Mouse (Mus musculus) ovary, adult 18-20 months (tissue): ENCODE results near the gene Garnl3.
"Not testable (repeated sequence)": the region's sequence is repeated elsewhere in the genome, so short reads cannot be mapped to it uniquely, and the experiment has no call there.

ENCODE experiments used
- DNase-seq: peaks from one replicate; pipeline ENCODE4 v3.0.0; 2022; ENCODE audit warnings: low spot score, mixed read lengths

The Garnl3 gene

GRCm38 (mm10) chr2:33154751-33155372 lies 23.4 kb upstream of the Garnl3 start:
- DNase-seq: no peak

DNA sequence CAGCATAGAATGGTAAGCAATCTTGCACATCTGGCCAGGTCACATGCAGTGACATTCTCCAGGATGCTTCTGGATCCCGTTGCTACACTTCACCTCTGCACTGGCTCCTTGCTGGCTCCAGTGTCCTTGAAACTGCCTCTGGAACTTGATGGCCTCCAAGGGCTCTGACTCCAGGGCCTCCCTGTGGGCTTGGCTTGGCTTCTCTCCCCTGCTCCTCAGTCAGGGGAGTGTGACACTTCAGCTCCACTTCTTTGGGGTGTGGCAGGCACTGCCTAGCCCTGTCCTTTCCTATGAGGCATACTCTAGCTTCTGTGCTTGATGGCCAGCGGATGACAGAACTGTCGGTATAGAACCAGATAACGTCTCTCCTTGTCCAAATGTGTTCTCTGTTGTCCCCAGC lies 15.5 kb upstream of the Garnl3 start:
- DNase-seq: no peak

- DNase-seq: no peak
Observed at GRCm38 (mm10) chr2:33143292-33143691, 11.8 kb upstream of the Garnl3 start.

DNA sequence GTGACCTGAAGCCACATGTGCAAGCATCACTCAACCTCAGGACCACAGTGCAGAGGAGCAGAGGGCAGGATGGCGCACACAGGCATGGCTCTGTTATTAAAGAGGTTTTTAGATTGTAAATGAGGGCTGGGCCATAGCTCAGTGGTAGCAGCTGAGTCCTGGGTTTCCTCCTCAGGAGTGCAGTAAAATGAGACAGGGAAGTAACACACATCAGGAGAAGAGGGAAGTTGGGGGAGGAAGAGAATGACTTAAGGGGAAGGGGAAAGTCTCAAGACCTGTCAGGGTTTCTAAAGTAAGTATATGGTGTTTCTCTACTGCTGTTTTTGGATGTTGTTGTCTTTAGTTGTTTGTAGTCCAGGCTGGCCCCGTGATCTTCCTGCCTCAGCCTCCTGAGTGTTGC lies 7.0 kb upstream of the Garnl3 start:
- no peak for DNase-seq

- DNase-seq: no peak
Observed at GRCm38 (mm10) chr2:33137731-33138130, 6.3 kb upstream of the Garnl3 start.

DNA sequence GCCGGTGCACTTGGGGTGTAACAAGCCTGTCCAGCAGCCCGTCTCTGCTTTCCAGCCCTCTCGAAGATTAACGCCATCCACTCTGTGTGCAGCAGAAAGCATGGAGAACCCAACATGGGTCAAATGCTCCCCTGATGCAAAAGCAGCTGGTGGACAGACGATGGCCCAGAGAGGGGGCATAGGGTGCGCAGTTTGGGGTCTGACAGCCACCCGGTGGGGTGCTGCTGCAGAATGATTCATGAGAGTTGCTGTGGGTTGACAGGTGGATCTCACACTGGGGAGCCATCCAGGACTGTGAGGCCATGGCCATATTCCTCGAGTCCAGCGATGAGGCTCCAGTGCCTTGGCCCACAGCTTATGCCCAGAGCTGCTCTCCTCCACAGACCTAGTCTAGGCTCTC lies 5.8 kb upstream of the Garnl3 start:
- no peak for DNase-seq

DNA sequence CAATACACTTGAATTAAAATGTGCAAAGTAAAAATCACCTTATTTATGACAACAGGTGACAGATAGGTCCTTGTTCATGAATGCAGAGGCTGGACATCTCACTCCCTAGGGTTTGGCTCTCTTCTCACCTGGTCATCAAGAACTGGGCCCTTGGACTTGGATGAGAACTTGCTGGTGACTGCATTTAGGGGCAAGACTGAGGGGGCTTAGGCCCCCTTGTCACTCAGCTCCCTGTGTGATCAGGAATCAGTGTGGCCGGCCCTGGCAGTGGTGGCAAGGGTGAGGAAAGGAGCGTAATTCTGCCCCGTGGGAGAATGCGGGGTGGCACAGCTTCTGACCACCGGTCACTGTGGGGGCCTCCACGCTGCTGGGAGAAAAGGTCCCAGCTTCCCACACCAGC lies 4.9 kb upstream of the Garnl3 start:
- no peak for DNase-seq

GRCm38 (mm10) chr2:33134766-33135490 lies 3.5 kb upstream of the Garnl3 start:
- no peak for DNase-seq

- no peak for DNase-seq
Observed at GRCm38 (mm10) chr2:33132306-33132705, 852 bp upstream of the Garnl3 start.

DNA sequence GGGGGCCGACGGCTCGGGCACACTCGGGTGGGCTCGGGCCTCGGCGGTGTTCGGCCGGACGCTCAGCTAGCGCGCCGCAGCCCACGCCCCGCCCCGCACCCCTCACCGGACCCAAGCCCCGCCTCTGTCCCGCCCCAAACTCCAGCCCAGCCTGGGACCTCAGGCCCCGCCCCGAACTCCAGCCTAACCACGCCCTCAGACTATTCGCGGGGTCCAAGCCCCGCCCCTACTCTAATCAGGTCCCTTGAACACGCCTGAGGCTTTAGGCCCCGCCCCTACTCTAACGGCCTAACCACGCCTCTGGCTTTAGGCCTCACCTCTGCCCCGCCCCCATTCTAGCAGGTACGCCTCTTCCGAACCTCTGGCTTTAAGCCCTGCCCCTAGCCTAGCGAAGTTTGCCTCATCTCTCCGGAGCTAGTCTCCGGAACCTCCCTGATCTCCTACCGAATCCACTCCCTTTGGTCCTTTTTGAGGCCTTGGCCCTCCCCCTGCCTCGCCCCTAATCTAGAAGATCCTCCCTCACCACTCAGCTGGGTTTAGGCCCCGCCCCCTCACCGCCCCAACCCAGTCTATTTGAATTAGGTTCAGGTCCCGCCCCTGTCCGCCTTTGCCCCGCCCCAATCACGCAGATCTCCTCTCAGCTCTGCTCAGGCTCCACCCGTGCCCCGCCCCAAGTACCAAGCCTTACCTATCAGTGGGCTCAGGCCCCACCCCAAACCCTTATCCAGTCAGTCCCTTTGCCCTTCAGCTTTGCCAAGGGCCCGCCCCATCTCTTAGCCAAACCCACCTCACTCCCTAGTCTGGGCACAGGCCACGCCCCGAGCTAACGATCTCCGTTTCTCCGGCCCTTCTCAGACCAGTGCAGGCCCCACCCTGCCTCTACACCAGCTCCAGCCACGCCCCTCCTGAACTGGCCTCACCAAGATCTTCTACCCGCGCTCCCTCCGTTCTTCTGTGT lies 649 bp downstream of the Garnl3 start:
- peak; percentile 100 for DNase-seq

DNA sequence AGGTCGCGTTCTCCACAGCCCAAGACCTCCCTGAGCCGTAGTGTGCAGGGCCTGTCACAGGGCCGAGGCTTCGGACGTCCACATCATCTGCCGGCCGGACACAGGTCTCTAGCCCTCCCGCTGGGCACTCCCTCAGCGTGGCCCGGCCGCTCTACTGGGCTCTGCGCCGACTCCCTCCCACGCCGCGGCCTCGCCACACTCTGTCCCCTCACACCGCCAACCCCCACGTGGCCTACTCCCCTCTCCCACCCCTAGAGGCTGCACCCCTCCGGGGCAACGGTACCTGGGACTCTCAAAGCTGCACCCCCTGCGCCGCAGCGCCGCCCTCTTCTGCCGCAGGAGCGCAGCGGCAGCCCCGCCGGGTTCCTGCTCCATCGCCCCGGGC lies 1.3 kb downstream of the Garnl3 start:
- DNase-seq: no peak

- no peak for DNase-seq
Observed at GRCm38 (mm10) chr2:33129696-33130095, 1.8 kb downstream of the Garnl3 start.

GRCm38 (mm10) chr2:33129005-33129404 lies 2.4 kb downstream of the Garnl3 start:
- no peak for DNase-seq

DNA sequence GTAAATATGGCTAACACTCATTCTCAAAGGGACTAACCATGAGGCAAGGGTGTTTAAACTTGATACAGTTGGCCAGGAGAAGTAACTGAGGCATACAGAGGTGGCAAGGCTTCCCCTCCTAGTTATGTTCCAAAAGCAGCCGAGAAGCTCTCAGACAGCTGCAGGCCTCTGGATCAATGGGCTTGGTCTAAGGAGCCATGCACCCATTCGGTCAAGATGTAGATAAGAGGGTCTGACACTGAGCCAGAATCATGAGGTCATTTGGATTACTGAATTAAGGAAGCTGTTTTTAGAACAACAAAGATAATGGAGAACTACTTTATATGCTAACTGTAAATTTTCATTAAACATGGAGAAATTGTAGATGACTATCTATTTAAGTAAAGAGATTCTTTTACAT lies 4.2 kb downstream of the Garnl3 start:
- DNase-seq: no peak

- no peak for DNase-seq
Observed at GRCm38 (mm10) chr2:33122856-33123255, 8.6 kb downstream of the Garnl3 start.

DNA sequence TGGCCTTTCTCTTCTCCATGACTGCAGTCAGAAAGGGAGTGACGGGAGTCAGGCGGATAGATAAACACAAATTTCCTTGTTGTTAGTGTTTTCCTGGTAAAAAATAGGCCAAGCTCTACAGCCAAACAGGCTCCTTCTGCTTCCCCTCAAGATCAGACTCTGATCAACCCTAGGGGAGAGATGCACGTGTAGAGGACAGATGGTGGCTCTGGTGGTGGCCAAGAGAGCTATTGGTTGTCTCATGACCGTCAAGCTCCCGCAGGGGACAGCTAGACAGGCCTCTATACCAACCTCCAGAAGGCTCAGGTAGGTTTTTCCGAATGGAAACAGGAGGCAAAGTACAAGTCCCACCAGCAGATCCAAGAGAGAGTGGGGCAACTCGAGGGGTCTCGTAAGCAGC lies 30.9 kb downstream of the Garnl3 start:
- DNase-seq: no peak

DNA sequence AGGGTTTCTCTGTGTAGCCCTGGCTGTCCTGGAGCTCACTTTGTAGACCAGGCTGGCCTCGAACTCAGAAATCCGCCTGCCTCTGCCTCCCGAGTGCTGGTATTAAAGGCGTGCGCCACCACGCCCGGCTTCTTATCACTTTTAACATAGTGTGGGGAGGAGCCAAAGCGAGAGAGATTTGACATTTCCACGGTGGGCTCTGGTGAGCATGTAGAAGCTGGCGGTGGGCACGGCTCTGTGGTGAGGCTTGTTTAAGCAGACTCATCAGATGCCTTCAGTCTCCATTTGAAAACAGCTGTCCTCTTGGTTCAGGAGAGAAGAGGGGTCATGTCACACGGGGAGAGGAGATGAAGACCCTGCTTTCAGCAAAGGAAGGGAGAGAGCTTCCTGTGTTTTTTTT lies 34.1 kb downstream of the Garnl3 start:
- not testable (repeated sequence) for DNase-seq

DNA sequence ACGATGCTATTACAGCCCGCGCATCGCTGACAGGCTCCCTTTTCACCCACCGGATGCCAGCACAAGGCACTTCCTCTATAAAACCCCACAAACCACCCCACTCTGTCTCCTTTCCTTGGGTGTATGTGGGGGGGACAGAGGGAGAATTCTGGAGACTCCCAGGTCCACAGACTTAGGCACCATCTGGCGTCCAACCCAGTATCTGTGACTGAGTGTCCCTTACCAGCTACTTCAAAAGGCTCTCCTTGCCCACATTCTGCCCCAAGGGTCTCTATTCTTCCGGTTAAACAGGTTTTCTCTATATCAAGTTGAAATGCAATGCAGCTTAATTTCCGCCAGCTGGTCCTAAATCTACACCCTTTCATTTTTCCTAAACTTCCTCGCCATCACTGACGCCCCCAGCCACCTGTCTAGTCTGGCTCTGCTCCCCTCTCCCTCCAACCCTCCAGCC lies 36.2 kb downstream of the Garnl3 start:
- DNase-seq: no peak

DNA sequence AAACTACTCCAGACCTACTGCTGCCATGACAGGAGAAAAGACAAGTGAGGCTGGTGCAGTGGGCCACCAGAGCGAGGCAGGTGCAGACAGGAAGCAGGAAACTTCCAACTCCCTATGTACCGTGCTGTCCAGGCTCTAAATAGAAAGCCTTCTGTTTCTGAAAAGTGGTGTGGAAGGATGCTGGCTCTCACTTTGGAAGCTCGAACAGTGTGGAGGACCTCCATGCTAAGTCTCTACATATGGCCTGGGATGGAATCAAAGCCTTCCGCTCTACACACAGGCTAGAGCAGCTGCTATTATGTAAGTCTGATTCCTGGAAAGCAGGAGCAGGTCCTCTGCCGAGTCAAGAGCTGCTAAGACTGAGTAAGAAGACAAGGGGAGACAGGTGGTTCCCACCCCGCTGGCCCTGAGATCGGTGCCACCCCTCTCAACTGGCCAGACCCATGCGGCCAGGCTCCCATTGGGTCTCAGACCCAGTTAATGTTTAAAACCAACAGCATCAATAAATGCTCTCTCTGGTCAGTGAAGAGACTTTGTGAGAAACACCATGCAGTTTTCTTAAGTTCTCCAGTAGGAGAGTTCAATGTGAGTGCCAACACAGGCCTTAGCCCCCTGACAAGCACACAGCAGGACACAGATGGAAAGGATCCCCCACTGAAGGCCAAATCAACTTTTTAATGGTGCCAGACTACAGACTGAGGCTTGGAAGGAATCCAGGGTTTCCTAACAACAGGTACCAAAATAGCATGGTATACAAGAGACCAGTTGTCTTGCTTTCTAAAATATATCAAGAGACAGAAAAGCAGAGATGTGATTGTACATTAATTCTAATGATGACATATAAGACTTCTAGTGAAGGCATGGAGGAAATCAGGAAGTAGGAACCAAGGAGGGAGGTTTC lies 40.6 kb downstream of the Garnl3 start:
- DNase-seq: no peak

- not testable (repeated sequence) for DNase-seq
Observed at GRCm38 (mm10) chr2:33090033-33090400, 41.4 kb downstream of the Garnl3 start.

DNA sequence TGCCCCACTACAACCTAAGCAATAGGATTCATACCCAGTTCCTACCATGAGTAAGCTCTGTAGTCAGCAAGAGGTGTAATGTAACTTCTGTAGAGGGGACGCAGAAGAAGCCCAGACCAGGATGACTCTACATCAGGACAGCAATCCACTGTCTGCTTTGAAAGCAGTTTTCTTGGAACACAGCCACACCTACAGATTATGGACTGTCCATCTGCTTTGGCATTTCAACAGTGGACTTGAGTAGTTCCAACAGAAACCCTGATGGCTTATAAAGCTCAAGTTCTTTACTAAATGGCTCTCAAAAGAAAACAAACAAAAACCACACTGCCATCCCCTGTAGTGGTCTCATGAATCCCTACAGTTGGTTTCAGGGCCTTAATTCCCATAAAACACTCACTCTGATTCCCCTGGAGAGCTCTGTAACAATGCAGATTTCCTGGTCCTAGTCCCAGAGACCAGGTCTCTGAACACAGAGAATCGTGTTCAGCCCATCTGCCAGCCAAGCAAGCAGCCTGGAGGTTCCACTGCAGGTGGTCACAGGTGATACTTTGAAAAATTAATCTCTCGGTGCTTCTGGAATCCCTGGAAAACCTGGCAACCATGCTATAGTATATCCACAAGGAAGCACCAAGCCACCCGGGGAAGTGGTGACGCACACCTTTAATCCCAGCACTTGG lies 42.0 kb downstream of the Garnl3 start:
- DNase-seq: no peak
